Mouse (Mus musculus) gastrocnemius, adult 2 months (tissue): ENCODE data around the gene Sf3b3. TPM values are rescaled to one million over a fixed set of nuclear protein-coding genes. Genes with fewer than 3 reads are reported as not detected.

Experiments used
- DNase-seq: peaks from one replicate; pipeline ENCODE4 v3.0.0; 2022
- H3K27ac ChIP-seq: fragments of 200-600 bp; 2 replicates; pipeline ENCODE4 v1.8.1; 2022; ENCODE audit warnings: mild to moderate bottlenecking
- H3K4me3 ChIP-seq: fragments of 200-600 bp; 2 replicates; pipeline ENCODE4 v1.8.1; 2022; ENCODE audit warnings: mild to moderate bottlenecking, moderate library complexity
- CTCF ChIP-seq: fragments of 200-600 bp; IDR thresholded peaks from 2 replicates; pipeline ENCODE4 v1.8.1; 2022; ENCODE audit warnings: antibody characterized with exemption, mild to moderate bottlenecking, moderate library complexity
- intact Hi-C: fragments of 180-260 bp; cut with DNase I; formaldehyde crosslinking; loops from one replicate; pipeline ENCODE4 v1.15.1; 2025
- long read RNA-seq, 2 experiments: library from polyadenylated mRNA; stranded (forward); transcript quantifications; one replicate each; pipeline ENCODE4 v2.0.0; 2021
- total RNA-seq, 2 experiments: library from RNA; stranded (reverse); gene quantifications; 2 replicates each; pipeline ENCODE4 v1.2.3; 2021

Gene Sf3b3
- total RNA-seq, result 10 to 100 TPM; 16.9 to 19.7 TPM
- long read RNA-seq, experiment 1, full-length matches to known transcripts, result 42 of 52 reads
- long read RNA-seq, experiment 1, partial matches to known transcripts, result 4 of 52 reads
- long read RNA-seq, experiment 1, other reads (novel, unspliced or antisense), result 6 of 52 reads
- long read RNA-seq, experiment 2, full-length matches to known transcripts, result 35 of 48 reads
- long read RNA-seq, experiment 2, partial matches to known transcripts, result 5 of 48 reads
- long read RNA-seq, experiment 2, other reads (novel, unspliced or antisense), result 8 of 48 reads

GRCm38 (mm10) chr8:110846405-110847170, at the start of gene Sf3b3, which contains the start of gene Cog4:
Sf3b3 (minus strand) TSS chr8:110846787.
Cog4 (plus strand) TSS chr8:110846600.
- Histone ChIP-seq H3K4me3 (peak within 1 kb of the TSS; percentile 77), H3K27ac (peak within 1 kb of the TSS; percentile 92)
- DNase-seq, result peak; percentile 91
- TF ChIP-seq CTCF, result peak; percentile 9; the same call in 1 of the 2 replicates
- intact Hi-C loops, result loop anchor here (5.0 kb wide), 1 partner anchor 199 kb away; no protein-coding TSS in a partner anchor

GRCm38 (mm10) chr8:110895812-110896211, 49.2 kb upstream of the Sf3b3 start:
- no peak for DNase-seq
- Histone ChIP-seq H3K27ac (no peak overlapping the region), H3K4me3 (no peak overlapping the region)
- no peak for TF ChIP-seq CTCF
- intact Hi-C loops, result loop anchor here (10.0 kb wide), 1 partner anchor 179 kb away; no protein-coding TSS in a partner anchor

- Histone ChIP-seq H3K27ac (no peak overlapping the region), H3K4me3 (no peak overlapping the region)
- DNase-seq, result no peak
- intact Hi-C loops, result loop anchor here (10.0 kb wide), 1 partner anchor 180 kb away; no protein-coding TSS in a partner anchor
- no peak for TF ChIP-seq CTCF
Observed at GRCm38 (mm10) chr8:110895254-110895653, 48.7 kb upstream of the Sf3b3 start.

GRCm38 (mm10) chr8:110894851-110895250, 48.3 kb upstream of the Sf3b3 start:
- TF ChIP-seq CTCF, result no peak
- Histone ChIP-seq H3K27ac (no peak overlapping the region), H3K4me3 (no peak overlapping the region)
- no peak for DNase-seq
- intact Hi-C loops, result loop anchor here (10.0 kb wide), 1 partner anchor 180 kb away; no protein-coding TSS in a partner anchor

GRCm38 (mm10) chr8:110892913-110893312, 46.3 kb upstream of the Sf3b3 start:
- no peak overlapping the region for H3K27ac ChIP-seq
- no peak for DNase-seq
- TF ChIP-seq CTCF, result no peak
- no peak overlapping the region for H3K4me3 ChIP-seq
- intact Hi-C loops, result loop anchor here (10.0 kb wide), 1 partner anchor 182 kb away; no protein-coding TSS in a partner anchor

GRCm38 (mm10) chr8:110892040-110892439, 45.5 kb upstream of the Sf3b3 start:
- Histone ChIP-seq H3K4me3 (no peak overlapping the region), H3K27ac (no peak overlapping the region)
- intact Hi-C loops, result loop anchor here (10.0 kb wide), 1 partner anchor 183 kb away; no protein-coding TSS in a partner anchor
- TF ChIP-seq CTCF, result no peak
- no peak for DNase-seq

GRCm38 (mm10) chr8:110889904-110890470, 43.4 kb upstream of the Sf3b3 start:
- H3K4me3 ChIP-seq, result no peak overlapping the region
- H3K27ac ChIP-seq, result no peak overlapping the region
- intact Hi-C loops, result loop anchor here (10.0 kb wide), 1 partner anchor 185 kb away; no protein-coding TSS in a partner anchor
- no peak for DNase-seq
- no peak for TF ChIP-seq CTCF

GRCm38 (mm10) chr8:110888860-110889259, 42.3 kb upstream of the Sf3b3 start:
- TF ChIP-seq CTCF, result peak; percentile 8; the same call in 1 of the 2 replicates
- Histone ChIP-seq H3K4me3 (no peak overlapping the region), H3K27ac (peak overlapping the region; percentile 46)
- intact Hi-C loops, result no loop called here
- peak; percentile 81 for DNase-seq

GRCm38 (mm10) chr8:110888441-110888840, 41.9 kb upstream of the Sf3b3 start:
- no peak for TF ChIP-seq CTCF
- no peak overlapping the region for H3K4me3 ChIP-seq
- no peak for DNase-seq
- intact Hi-C loops, result no loop called here
- peak overlapping the region; percentile 46 for H3K27ac ChIP-seq

GRCm38 (mm10) chr8:110887551-110887950, 41.0 kb upstream of the Sf3b3 start:
- DNase-seq, result peak; percentile 46
- no peak overlapping the region for H3K4me3 ChIP-seq
- intact Hi-C loops, result no loop called here
- H3K27ac ChIP-seq, result no peak overlapping the region
- TF ChIP-seq CTCF, result no peak

- H3K27ac ChIP-seq, result no peak overlapping the region
- H3K4me3 ChIP-seq, result no peak overlapping the region
- TF ChIP-seq CTCF, result no peak
- DNase-seq, result no peak
- intact Hi-C loops, result no loop called here
Observed at GRCm38 (mm10) chr8:110886634-110887033, 40.0 kb upstream of the Sf3b3 start.

- H3K4me3 ChIP-seq, result no peak overlapping the region
- no peak overlapping the region for H3K27ac ChIP-seq
- no peak for TF ChIP-seq CTCF
- no peak for DNase-seq
- intact Hi-C loops, result no loop called here
Observed at GRCm38 (mm10) chr8:110883824-110884223, 37.2 kb upstream of the Sf3b3 start.
